In genomic region chr17:29388978-29389377, GRCm38 (mm10) we compare ENCODE assay signal across 14 mouse cellular contexts. TPM values are rescaled to one million over a fixed set of nuclear protein-coding genes. Genes with fewer than 3 reads are reported as not detected.
DNase-seq lines count a peak whose midpoint lies in the region; ATAC-seq and TF ChIP-seq lines count a peak whose summit lies in the region.
"Had no signal": no experiment of that assay in that cellular context is flagged by ENCODE, and none has a peak within 500 bp of the region (broad histone marks: within the 10 kb centered on the region; RNA-seq: fewer than 3 reads in every experiment).

No protein-coding gene starts in this region.

- no peak overlapping the region for H3K4me3 ChIP-seq in cerebellum, adult 2 months (replicated peaks; ENCODE audit: insufficient read depth, low read depth, low read length)
- no peak overlapping the region for H3K4me3 ChIP-seq in hindbrain, postnatal 0 days (ENCODE audit: low read length)
- no peak overlapping the region for H3K4me3 ChIP-seq in hindbrain, embryonic 11.5 days (ENCODE audit: low read depth, low read length)
- no peak overlapping the region for H3K4me3 ChIP-seq in lung, adult 2 months (replicated peaks; ENCODE audit: extremely low read depth, low read depth, low read length)
- H3K4me3 ChIP-seq: embryonic facial prominence, embryonic 15.5 days had no signal

- peak; percentile 40 to 48 for DNase-seq in cerebellum, adult 2 months
- DNase-seq in cerebellum, adult 11-12 months = no peak
- DNase-seq in hindbrain, postnatal 0 days (ENCODE audit: low spot score) = peak; percentile 20
- DNase-seq in hindbrain, embryonic 11.5 days (ENCODE audit: low spot score) = no peak
- peak; percentile 83 for DNase-seq in adipocyte (ENCODE audit: low spot score)
- DNase-seq in gastrocnemius, postnatal 10 days = peak; percentile 76
- no peak for DNase-seq in ovary, postnatal 36 days (ENCODE audit: low spot score)
- no peak for DNase-seq in lung, adult 2 months
- DNase-seq: lung, postnatal 14 days; right cerebral cortex, adult 18-20 months; thymus, adult 18-20 months had no signal

- WGBS in cerebellum, adult 2 months = 16% methylated on average over 11 of the region's 11 CpGs
- WGBS in hindbrain, postnatal 0 days = 72% methylated on average over 11 of the region's 11 CpGs
- WGBS in hindbrain, embryonic 11.5 days = 83% methylated on average over 11 of the region's 11 CpGs
- WGBS in lung, adult 2 months = 82% methylated on average over 11 of the region's 11 CpGs

- no peak for TF ChIP-seq POLR2A in cerebellum, adult 2 months (IDR thresholded peaks at IDR 0.05; ENCODE audit: borderline replicate concordance, insufficient read depth, low read length)
- TF ChIP-seq POLR2A in lung, adult 2 months (IDR thresholded peaks at IDR 0.05; ENCODE audit: borderline replicate concordance, extremely low read depth, low read depth, low read length) = no peak

- H3K36me3 ChIP-seq in hindbrain, postnatal 0 days (ENCODE audit: insufficient read depth, low read length) = no peaks in the 10 kb centered on the region
- H3K36me3 ChIP-seq in hindbrain, embryonic 11.5 days (ENCODE audit: control insufficient read depth, insufficient read depth, low read length) = no peaks in the 10 kb centered on the region
- H3K36me3 ChIP-seq: embryonic facial prominence, embryonic 15.5 days had no signal

- no peaks in the 10 kb centered on the region for H3K27me3 ChIP-seq in cerebellum, adult 2 months (ENCODE audit: control insufficient read depth, insufficient read depth, low read length)
- no peaks in the 10 kb centered on the region for H3K27me3 ChIP-seq in hindbrain, postnatal 0 days (ENCODE audit: insufficient read depth, low read length)
- H3K27me3 ChIP-seq in hindbrain, embryonic 11.5 days (ENCODE audit: control insufficient read depth, insufficient read depth, low read length) = no peaks in the 10 kb centered on the region
- H3K27me3 ChIP-seq: embryonic facial prominence, embryonic 15.5 days had no signal

- peaks cover 4% of the 10 kb centered on the region; the same call in 1 of the 2 replicates for H3K4me1 ChIP-seq in cerebellum, adult 2 months (ENCODE audit: control insufficient read depth, insufficient read depth, low read length)
- no peaks in the 10 kb centered on the region for H3K4me1 ChIP-seq in hindbrain, postnatal 0 days (ENCODE audit: insufficient read depth, low read length)
- no peaks in the 10 kb centered on the region for H3K4me1 ChIP-seq in hindbrain, embryonic 11.5 days (replicated peaks; ENCODE audit: control insufficient read depth, insufficient read depth, low read length)
- peaks cover 8% of the 10 kb centered on the region; the same call in 1 of the 2 replicates for H3K4me1 ChIP-seq in lung, adult 2 months (ENCODE audit: control insufficient read depth, insufficient read depth, low read length)

- no peaks in the 10 kb centered on the region for H3K9me3 ChIP-seq in hindbrain, postnatal 0 days (ENCODE audit: low read length)
- H3K9me3 ChIP-seq in hindbrain, embryonic 11.5 days (ENCODE audit: control insufficient read depth, low read length) = no peaks in the 10 kb centered on the region
- H3K9me3 ChIP-seq: embryonic facial prominence, embryonic 15.5 days had no signal

- peak; percentile 56; the same call in 1 of the 2 replicates for ATAC-seq in hindbrain, postnatal 0 days
- ATAC-seq in hindbrain, embryonic 11.5 days (ENCODE audit: low FRiP score) = no peak
- ATAC-seq: intestine, postnatal 0 days; midbrain, embryonic 16.5 days had no signal

- no peak overlapping the region for H3K4me2 ChIP-seq in hindbrain, postnatal 0 days (ENCODE audit: low read depth, low read length)
- no peak overlapping the region for H3K4me2 ChIP-seq in hindbrain, embryonic 11.5 days (replicated peaks; ENCODE audit: low read depth, low read length)
- H3K4me2 ChIP-seq: embryonic facial prominence, embryonic 15.5 days had no signal

- H3K9ac ChIP-seq in hindbrain, postnatal 0 days (replicated peaks; ENCODE audit: low read length) = no peak overlapping the region
- no peak overlapping the region for H3K9ac ChIP-seq in hindbrain, embryonic 11.5 days (ENCODE audit: low read depth, low read length)
- H3K9ac ChIP-seq: embryonic facial prominence, embryonic 15.5 days had no signal

- no peak overlapping the region for H3K27ac ChIP-seq in cerebellum, adult 2 months (ENCODE audit: insufficient read depth, low read length)
- no peak overlapping the region for H3K27ac ChIP-seq in hindbrain, postnatal 0 days
- no peak overlapping the region for H3K27ac ChIP-seq in hindbrain, embryonic 11.5 days (ENCODE audit: low read depth, low read length)
- H3K27ac ChIP-seq: embryonic facial prominence, embryonic 15.5 days had no signal

- TF ChIP-seq CTCF in cerebellum, adult 2 months (IDR thresholded peaks at IDR 0.05; ENCODE audit: borderline replicate concordance, insufficient read depth, low read depth, low read length) = no peak
- TF ChIP-seq CTCF in hindbrain, postnatal 0 days (IDR thresholded peaks at IDR 0.05; ENCODE audit: low read depth) = no peak
- no peak for TF ChIP-seq CTCF in lung, adult 2 months (IDR thresholded peaks at IDR 0.05; ENCODE audit: insufficient read depth, low read length)

RNA-seq across cellular contexts. Expression of gene Fgd2, which starts 28.3 kb away (rescaled TPM):
- polyA plus RNA-seq in cerebellum, adult 2 months (2012; rRNA removed) = 5.5 and 5.9 TPM in 2 replicates
- total RNA-seq in hindbrain, postnatal 0 days (2014; rRNA removed) = 14.7 and 19.1 TPM in 2 replicates
- 10.3 and 10.9 TPM in 2 replicates for polyA plus RNA-seq in hindbrain, postnatal 0 days (2015; fragmentation: Nextera tagmentation; extraction: Ambion mirVana)
- polyA plus RNA-seq in hindbrain, embryonic 11.5 days (2014; fragmentation: Nextera tagmentation; extraction: Ambion mirVana) = 2.7 and 4.2 TPM in 2 replicates
- total RNA-seq in gastrocnemius, postnatal 10 days (2021) = 1 to 10 TPM; 3.5 to 3.9 TPM
- 44.3 and 53.7 TPM in 2 replicates for polyA plus RNA-seq in lung, adult 2 months (2012; rRNA removed)

RNA-seq across cellular contexts. Expression of gene Mtch1, which starts 41.2 kb away (rescaled TPM):
- polyA plus RNA-seq in cerebellum, adult 2 months (2012; rRNA removed) = 447 and 479 TPM in 2 replicates
- 622 and 633 TPM in 2 replicates for total RNA-seq in hindbrain, postnatal 0 days (2014; rRNA removed)
- 464 and 500 TPM in 2 replicates for polyA plus RNA-seq in hindbrain, postnatal 0 days (2015; fragmentation: Nextera tagmentation; extraction: Ambion mirVana)
- 356 and 425 TPM in 2 replicates for polyA plus RNA-seq in hindbrain, embryonic 11.5 days (2014; fragmentation: Nextera tagmentation; extraction: Ambion mirVana)
- 100 to 1,000 TPM; 197 to 221 TPM for total RNA-seq in gastrocnemius, postnatal 10 days (2021)
- 413 and 456 TPM in 2 replicates for polyA plus RNA-seq in lung, adult 2 months (2012; rRNA removed)

Comparison
In these comparisons a context has a peak if more than half of its experiments do, and no peak if none do; other contexts are left out.
1. DNase-seq: peak in cerebellum, adult 2 months (2 of 2), hindbrain, postnatal 0 days (single experiment), adipocyte (single experiment) and gastrocnemius, postnatal 10 days (single experiment); none in cerebellum, adult 11-12 months (single experiment), hindbrain, embryonic 11.5 days (single experiment), ovary, postnatal 36 days (single experiment) and lung, adult 2 months (single experiment).